Mouse (Mus musculus) forebrain, embryonic 11.5 days (tissue): ENCODE data around the gene Rabl6. TPM values are rescaled to one million over a fixed set of nuclear protein-coding genes. Genes with fewer than 3 reads are reported as not detected.
A peak's percentile ranks its signal among the peaks of the same experiment; 100 is the strongest.

Source experiments
- ATAC-seq: fragments of 200-750 bp; cut with Nextera tagmentation; replicated peaks from 2 replicates; pipeline ENCODE4 v1.8.0; 2017; ENCODE audit warnings: moderate TSS enrichment; ENCODE audit not compliant: low FRiP score
- DNase-seq: peaks from one replicate; pipeline ENCODE4 v3.0.0-alpha.2; 2017; ENCODE audit warnings: low spot score
- H3K27ac ChIP-seq: fragments of 300-500 bp; sonication (generic); 2 replicates; pipeline ENCODE4 v1.5.1; 2014; ENCODE audit warnings: low read depth, low read length
- H3K27me3 ChIP-seq: fragments of 300-500 bp; sonication (generic); 2 replicates; pipeline ENCODE4 v1.6.1; 2014; ENCODE audit warnings: mild to moderate bottlenecking, low read length, mixed read lengths; ENCODE audit not compliant: control insufficient read depth, insufficient read depth
- H3K36me3 ChIP-seq: fragments of 300-500 bp; sonication (generic); 2 replicates; pipeline ENCODE4 v1.6.1; 2014; ENCODE audit warnings: mild to moderate bottlenecking, low read length, moderate library complexity, mixed read lengths; ENCODE audit not compliant: control insufficient read depth, insufficient read depth
- H3K4me1 ChIP-seq: fragments of 300-500 bp; sonication (generic); replicated peaks from 2 replicates; pipeline ENCODE4 v1.6.1; 2014; ENCODE audit warnings: low read length, mixed read lengths; ENCODE audit not compliant: control insufficient read depth, insufficient read depth
- H3K4me2 ChIP-seq: fragments of 300-500 bp; sonication (generic); 2 replicates; pipeline ENCODE4 v1.6.1; 2014; ENCODE audit warnings: low read depth, mild to moderate bottlenecking, low read length, moderate library complexity, mixed read lengths; ENCODE audit not compliant: severe bottlenecking
- H3K4me3 ChIP-seq: fragments of 300-500 bp; sonication (generic); 2 replicates; pipeline ENCODE4 v1.5.1; 2014; ENCODE audit warnings: low read depth, low read length
- H3K9ac ChIP-seq: fragments of 300-500 bp; sonication (generic); 2 replicates; pipeline ENCODE4 v1.6.1; 2014; ENCODE audit warnings: low read length
- H3K9me3 ChIP-seq: fragments of 300-500 bp; sonication (generic); 2 replicates; pipeline ENCODE4 v1.6.1; 2016; ENCODE audit warnings: low read length, mixed read lengths; ENCODE audit not compliant: control insufficient read depth
- WGBS: fragments of 180-500 bp; shearing (Covaris S2); extraction: QIAGEN DNeasy Blood & Tissue Kit; methylation state at CpG from one replicate; pipeline ENCODE4 v1.1.7; 2014; 5-methylcytosine and 5-hydroxymethylcytosine counted together
- polyA plus RNA-seq: library from polyadenylated mRNA; unstranded; fragments of >200 nt; fragmentation: Nextera tagmentation; extraction: Ambion mirVana; gene quantifications from 2 replicates; pipeline ENCODE4 v1.2.1, GENCODE M21; 2014

Rabl6 gene
- polyA plus RNA-seq, 1 experiment from 2014 or later: 81.5 TPM

GRCm38 (mm10) chr2:25580621-25581101, 27.7 kb downstream of the Rabl6 start:
- ATAC-seq (no peak), DNase-seq (no peak)
- H3K4me3 ChIP-seq: no peak overlapping the region
- H3K9me3 ChIP-seq: no peaks in the 10 kb centered on the region
- WGBS: 53% methylated on average over 6 of the region's 6 CpGs
- H3K36me3 ChIP-seq: peaks cover 2% of the 10 kb centered on the region; the same call in 1 of the 2 replicates
- H3K4me1 ChIP-seq: peaks cover 18% of the 10 kb centered on the region
- peaks cover 58% of the 10 kb centered on the region for H3K27me3 ChIP-seq
- H3K4me2 ChIP-seq: no peak overlapping the region
- no peak overlapping the region for H3K27ac ChIP-seq
- H3K9ac ChIP-seq: no peak overlapping the region

- H3K27me3 ChIP-seq: peaks cover 58% of the 10 kb centered on the region
- 0 out of 2 replicates have a peak overlapping the region, but pooled peaks have one; percentile 15 for H3K4me2 ChIP-seq
- peaks cover 22% of the 10 kb centered on the region for H3K4me1 ChIP-seq
- no peak overlapping the region for H3K9ac ChIP-seq
- ATAC-seq: no peak
- no peak overlapping the region for H3K27ac ChIP-seq
- peaks cover 2% of the 10 kb centered on the region; the same call in 1 of the 2 replicates for H3K36me3 ChIP-seq
- WGBS: 5% methylated on average over 27 of the region's 27 CpGs
- H3K4me3 ChIP-seq: no peak overlapping the region
- no peak for DNase-seq
- no peaks in the 10 kb centered on the region for H3K9me3 ChIP-seq
Observed at GRCm38 (mm10) chr2:25579737-25580460, 28.4 kb downstream of the Rabl6 start.

GRCm38 (mm10) chr2:25578796-25579736, 29.3 kb downstream of the Rabl6 start:
- Histone ChIP-seq H3K4me1 (peaks cover 23% of the 10 kb centered on the region), H3K27ac (no peak overlapping the region), H3K27me3 (peaks cover 58% of the 10 kb centered on the region), H3K4me2 (0 out of 2 replicates have a peak overlapping the region, but pooled peaks have one; percentile 15), H3K9ac (no peak overlapping the region), H3K9me3 (no peaks in the 10 kb centered on the region), H3K36me3 (peaks cover 2% of the 10 kb centered on the region; the same call in 1 of the 2 replicates), H3K4me3 (no peak overlapping the region)
- DNase-seq (peak; percentile 64), ATAC-seq (no peak)
- WGBS: 6% methylated on average over 76 of the region's 77 CpGs

GRCm38 (mm10) chr2:25577951-25578795, 30.1 kb downstream of the Rabl6 start:
- ATAC-seq: no peak
- H3K9ac ChIP-seq: peak overlapping the region; percentile 23; the same call in 1 of the 2 replicates
- H3K27me3 ChIP-seq: peaks cover 58% of the 10 kb centered on the region
- peak overlapping the region; percentile 31 for H3K4me2 ChIP-seq
- H3K36me3 ChIP-seq: no peaks in the 10 kb centered on the region
- 4% methylated on average over 75 of the region's 75 CpGs for WGBS
- H3K4me3 ChIP-seq: peak overlapping the region; percentile 19
- peaks cover 28% of the 10 kb centered on the region for H3K4me1 ChIP-seq
- no peak overlapping the region for H3K27ac ChIP-seq
- peak; percentile 75 for DNase-seq
- H3K9me3 ChIP-seq: no peaks in the 10 kb centered on the region

- peaks cover 58% of the 10 kb centered on the region for H3K27me3 ChIP-seq
- H3K36me3 ChIP-seq: no peaks in the 10 kb centered on the region
- peak overlapping the region; percentile 31 for H3K4me2 ChIP-seq
- H3K27ac ChIP-seq: no peak overlapping the region
- 14% methylated on average over 92 of the region's 92 CpGs for WGBS
- peak overlapping the region; percentile 23; the same call in 1 of the 2 replicates for H3K9ac ChIP-seq
- ATAC-seq (no peak), DNase-seq (peak; percentile 58)
- peak overlapping the region; percentile 19 for H3K4me3 ChIP-seq
- peaks cover 28% of the 10 kb centered on the region for H3K4me1 ChIP-seq
- H3K9me3 ChIP-seq: no peaks in the 10 kb centered on the region
Observed at GRCm38 (mm10) chr2:25576965-25577891, 31.1 kb downstream of the Rabl6 start.

- Histone ChIP-seq H3K36me3 (no peaks in the 10 kb centered on the region), H3K4me1 (peaks cover 25% of the 10 kb centered on the region), H3K27me3 (peaks cover 56% of the 10 kb centered on the region), H3K27ac (no peak overlapping the region), H3K4me2 (peak overlapping the region; percentile 83), H3K4me3 (no peak overlapping the region), H3K9ac (peak overlapping the region; percentile 67; the same call in 1 of the 2 replicates), H3K9me3 (no peaks in the 10 kb centered on the region)
- ATAC-seq (no peak), DNase-seq (no peak)
- 70% methylated on average over 16 of the region's 16 CpGs for WGBS
Observed at GRCm38 (mm10) chr2:25576028-25576850, 32.1 kb downstream of the Rabl6 start.
